Mouse (Mus musculus) lung, postnatal 0 days (tissue): ENCODE measurements around the gene Vpreb3. TPM values are rescaled to one million over a fixed set of nuclear protein-coding genes. Genes with fewer than 3 reads are reported as not detected.

Source experiments
- ATAC-seq: fragments of 200-750 bp; cut with Nextera tagmentation; 2 replicates; pipeline ENCODE4 v1.8.0; 2017; ENCODE audit warnings: moderate library complexity
- DNase-seq: peaks from one replicate; pipeline ENCODE4 v3.0.0-alpha.2; 2016; ENCODE audit warnings: low spot score
- H3K27ac ChIP-seq: fragments of 300-500 bp; sonication (generic); 2 replicates; pipeline ENCODE4 v1.5.1; 2014; ENCODE audit warnings: antibody characterized with exemption, mild to moderate bottlenecking, low read length, mixed read lengths
- H3K27me3 ChIP-seq: fragments of 300-500 bp; sonication (generic); replicated peaks from 2 replicates; pipeline ENCODE4 v1.6.1; 2014; ENCODE audit warnings: low read length, mixed read lengths; ENCODE audit not compliant: insufficient read depth
- H3K36me3 ChIP-seq: fragments of 300-500 bp; sonication (generic); 2 replicates; pipeline ENCODE4 v1.6.1; 2014; ENCODE audit warnings: low read length, mixed read lengths; ENCODE audit not compliant: insufficient read depth
- H3K4me1 ChIP-seq: fragments of 300-500 bp; sonication (generic); 2 replicates; pipeline ENCODE4 v1.6.1; 2014; ENCODE audit warnings: antibody characterized with exemption, low read depth, low read length, mixed read lengths; ENCODE audit not compliant: insufficient read depth
- H3K4me2 ChIP-seq: fragments of 300-500 bp; sonication (generic); replicated peaks from 2 replicates; pipeline ENCODE4 v1.6.1; 2014; ENCODE audit warnings: low read depth, mild to moderate bottlenecking, low read length, moderate library complexity, mixed read lengths
- H3K4me3 ChIP-seq: fragments of 300-500 bp; sonication (generic); 2 replicates; pipeline ENCODE4 v1.5.1; 2014; ENCODE audit warnings: low read depth, low read length
- H3K9ac ChIP-seq: fragments of 300-500 bp; sonication (generic); replicated peaks from 2 replicates; pipeline ENCODE4 v1.6.1; 2014; ENCODE audit warnings: low read depth, mild to moderate bottlenecking
- H3K9me3 ChIP-seq: fragments of 300-500 bp; sonication (generic); 2 replicates; pipeline ENCODE4 v1.6.1; 2016; ENCODE audit warnings: low read length, mixed read lengths
- CTCF ChIP-seq: IDR thresholded peaks from 2 replicates; pipeline ENCODE4 v1.5.1; 2016; ENCODE audit warnings: antibody characterized with exemption, mild to moderate bottlenecking
- EP300 ChIP-seq: IDR thresholded peaks from 2 replicates; pipeline ENCODE4 v1.6.1; 2016; ENCODE audit warnings: antibody characterized with exemption, mild to moderate bottlenecking, control low read depth
- WGBS: fragments of 180-500 bp; shearing (Covaris S2); extraction: QIAGEN DNeasy Blood & Tissue Kit; methylation state at CpG from one replicate; pipeline ENCODE4 v1.1.7; 2014; 5-methylcytosine and 5-hydroxymethylcytosine counted together
- polyA plus RNA-seq: library from polyadenylated mRNA; unstranded; fragments of >200 nt; fragmentation: Nextera tagmentation; extraction: Ambion mirVana; gene quantifications from 2 replicates; pipeline ENCODE4 v1.2.1, GENCODE M21; 2015

Gene Vpreb3
- polyA plus RNA-seq, 1 experiment from 2014 or later = 8.8 TPM

DNA sequence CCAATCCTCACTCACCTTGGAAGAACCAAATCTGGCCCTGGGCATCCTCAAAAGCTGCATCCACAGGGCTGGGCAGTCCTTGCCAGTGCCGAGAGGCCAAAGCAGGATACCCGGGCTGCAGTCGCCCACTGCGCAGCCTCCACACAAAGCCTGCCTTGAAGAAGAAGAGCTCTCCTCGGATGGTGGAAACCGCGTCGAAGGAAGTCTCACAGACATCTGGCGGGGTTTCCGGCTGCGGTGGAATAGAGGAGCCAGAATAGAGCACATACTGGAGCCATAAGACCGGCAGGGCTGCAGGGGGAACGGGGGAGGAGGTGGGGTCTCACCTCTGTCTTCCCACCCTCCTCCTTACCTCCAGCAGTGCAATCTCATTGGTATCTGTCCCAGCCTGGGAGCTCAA lies 16.5 kb upstream of the Vpreb3 start:
- Histone ChIP-seq H3K27me3 (0 out of 2 replicates have a peak, but pooled peaks cover under 1% of the 10 kb centered on the region), H3K9ac (no peak overlapping the region), H3K27ac (no peak overlapping the region), H3K4me1 (peaks cover 5% of the 10 kb centered on the region; the same call in 1 of the 2 replicates), H3K36me3 (0 out of 2 replicates have a peak, but pooled peaks cover 5% of the 10 kb centered on the region), H3K9me3 (no peaks in the 10 kb centered on the region), H3K4me2 (no peak overlapping the region), H3K4me3 (no peak overlapping the region)
- TF ChIP-seq EP300 (no peak), CTCF (no peak)
- no peak for DNase-seq
- 66% methylated on average over 13 of the region's 13 CpGs for WGBS
- ATAC-seq = no peak

DNA sequence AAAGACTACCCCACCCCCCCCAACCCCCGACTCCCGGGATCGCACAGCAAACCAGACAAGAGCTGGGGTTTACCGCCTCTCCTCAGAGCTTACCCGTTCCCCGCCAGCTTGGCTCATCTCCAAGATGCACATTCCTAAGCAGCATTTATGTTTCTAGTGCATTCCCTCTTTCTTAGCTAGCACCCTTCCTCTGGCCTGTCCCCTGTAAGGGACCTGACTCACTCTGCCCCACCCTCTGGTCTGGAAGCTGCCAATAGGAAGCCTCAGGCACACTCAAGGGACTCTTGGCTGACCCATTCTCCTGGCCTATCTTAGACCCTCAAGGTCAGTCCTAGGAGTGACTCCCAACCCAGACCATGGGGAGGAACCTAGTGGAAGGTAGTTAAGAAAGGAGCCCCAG lies 12.6 kb upstream of the Vpreb3 start:
- H3K4me3 ChIP-seq = no peak overlapping the region
- H3K9me3 ChIP-seq = no peaks in the 10 kb centered on the region
- H3K9ac ChIP-seq = no peak overlapping the region
- TF ChIP-seq EP300 (peak; percentile 73), CTCF (no peak)
- peaks cover 12% of the 10 kb centered on the region; the same call in 1 of the 2 replicates for H3K4me1 ChIP-seq
- peak; percentile 86 for ATAC-seq
- 10% methylated on average over 6 of the region's 6 CpGs for WGBS
- H3K4me2 ChIP-seq = peak overlapping the region; percentile 94
- H3K27ac ChIP-seq = peak overlapping the region; percentile 62; the same call in 1 of the 2 replicates
- H3K27me3 ChIP-seq = 0 out of 2 replicates have a peak, but pooled peaks cover 5% of the 10 kb centered on the region
- peak; percentile 88 for DNase-seq
- 0 out of 2 replicates have a peak, but pooled peaks cover 5% of the 10 kb centered on the region for H3K36me3 ChIP-seq

DNA sequence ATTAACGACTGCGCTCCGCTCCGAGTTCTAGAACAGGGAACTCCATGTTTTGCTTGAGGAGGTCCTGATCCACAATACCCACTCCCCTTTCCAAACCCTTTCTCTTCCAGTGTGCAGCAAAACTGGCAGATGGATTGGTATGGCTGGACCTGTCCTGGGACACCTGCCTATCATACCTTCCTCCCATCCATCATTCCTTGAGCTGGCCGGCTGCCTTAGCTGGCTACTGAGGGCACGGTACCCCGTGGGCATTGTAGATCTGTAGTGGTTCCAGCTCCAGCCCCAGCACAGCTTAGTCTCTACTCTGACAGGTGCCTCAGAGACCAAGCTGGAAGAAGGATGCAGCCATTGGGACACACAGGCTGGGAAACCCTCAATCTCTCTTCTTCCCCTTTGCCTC lies 11.5 kb upstream of the Vpreb3 start:
- no peak overlapping the region for H3K9ac ChIP-seq
- DNase-seq (no peak), ATAC-seq (no peak)
- H3K27me3 ChIP-seq = 0 out of 2 replicates have a peak, but pooled peaks cover 5% of the 10 kb centered on the region
- H3K27ac ChIP-seq = peak overlapping the region; percentile 62; the same call in 1 of the 2 replicates
- TF ChIP-seq CTCF (no peak), EP300 (no peak)
- peak overlapping the region; percentile 21; the same call in 1 of the 2 replicates for H3K4me3 ChIP-seq
- peak overlapping the region; percentile 94 for H3K4me2 ChIP-seq
- H3K9me3 ChIP-seq = no peaks in the 10 kb centered on the region
- 0 out of 2 replicates have a peak, but pooled peaks cover 5% of the 10 kb centered on the region for H3K36me3 ChIP-seq
- 24% methylated on average over 7 of the region's 7 CpGs for WGBS
- H3K4me1 ChIP-seq = peaks cover 12% of the 10 kb centered on the region; the same call in 1 of the 2 replicates

DNA sequence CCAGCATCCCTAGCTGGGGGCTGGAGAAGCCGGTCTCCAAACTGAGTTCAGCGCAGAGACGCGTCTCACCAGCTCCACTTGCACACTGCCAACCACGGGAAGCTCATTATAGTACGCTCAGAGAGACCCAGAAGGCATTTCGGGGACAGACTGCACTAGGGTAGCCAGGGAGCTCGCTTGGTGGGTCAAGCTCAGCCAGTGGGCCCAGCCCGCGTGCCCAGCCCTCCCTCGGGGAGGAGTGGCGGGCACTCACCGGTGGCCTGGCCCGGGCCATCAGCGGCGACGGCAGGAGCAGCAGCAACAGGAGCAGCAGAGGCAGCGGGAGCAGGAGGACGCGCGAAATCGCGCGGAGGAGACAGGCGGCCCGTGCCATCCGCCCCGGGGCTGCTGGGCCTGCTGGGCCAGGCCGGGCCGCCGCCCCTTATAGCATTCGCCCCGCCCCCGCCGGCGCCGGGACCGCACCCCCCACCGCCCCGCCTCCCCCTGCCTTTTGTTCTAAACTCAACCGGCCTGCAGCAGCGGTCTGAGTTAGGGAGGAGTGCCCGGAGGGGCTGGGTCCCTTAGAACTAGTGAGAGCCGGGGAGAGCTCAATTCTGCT lies 10.7 kb upstream of the Vpreb3 start:
- no peak for TF ChIP-seq EP300
- H3K4me2 ChIP-seq = peak overlapping the region; percentile 94
- 3% methylated on average over 37 of the region's 44 CpGs for WGBS
- ATAC-seq = peak; percentile 69
- peak overlapping the region; percentile 50 for H3K4me3 ChIP-seq
- 0 out of 2 replicates have a peak, but pooled peaks cover 5% of the 10 kb centered on the region for H3K36me3 ChIP-seq
- no peaks in the 10 kb centered on the region for H3K9me3 ChIP-seq
- peak overlapping the region; percentile 52 for H3K9ac ChIP-seq
- peaks cover 12% of the 10 kb centered on the region; the same call in 1 of the 2 replicates for H3K4me1 ChIP-seq
- H3K27ac ChIP-seq = peak overlapping the region; percentile 75
- DNase-seq = peak; percentile 69
- 0 out of 2 replicates have a peak, but pooled peaks cover 5% of the 10 kb centered on the region for H3K27me3 ChIP-seq

DNA sequence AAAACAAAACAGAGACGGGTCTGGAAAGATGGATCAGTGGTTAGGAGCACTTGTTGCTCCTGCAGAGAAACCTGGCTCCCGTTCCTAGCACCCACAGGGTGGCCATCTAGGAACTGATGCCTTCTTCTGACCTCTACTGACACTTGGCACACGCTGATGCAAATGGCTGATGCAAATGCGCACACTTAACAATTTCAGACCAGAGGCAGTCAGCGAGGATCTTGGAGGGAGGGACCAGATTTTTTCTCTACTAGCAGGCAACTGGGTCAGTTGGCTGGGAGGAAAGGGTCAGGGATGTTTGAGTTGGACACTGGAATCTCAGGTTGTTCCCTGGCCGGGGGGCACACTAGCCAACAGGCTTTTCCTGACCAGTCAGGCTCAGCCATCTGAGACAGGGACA lies 10.0 kb upstream of the Vpreb3 start, which contains the start of gene Chchd10:
TSS of gene Chchd10 (plus strand) at position 240 of the 400 bp plus-strand sequence.
- Histone ChIP-seq H3K4me2 (peak within 1 kb of the TSS; percentile 94), H3K4me3 (peak within 1 kb of the TSS; percentile 50), H3K9ac (peak within 1 kb of the TSS; percentile 52), H3K27me3 (0 out of 2 replicates have a peak, but pooled peaks cover 5% of the 10 kb centered on the region), H3K9me3 (no peaks in the 10 kb centered on the region), H3K27ac (peak within 1 kb of the TSS; percentile 75), H3K4me1 (peaks cover 12% of the 10 kb centered on the region; the same call in 1 of the 2 replicates), H3K36me3 (no peaks in the 10 kb centered on the region)
- TF ChIP-seq CTCF (no peak), EP300 (no peak)
- no peak for ATAC-seq
- WGBS = 40% methylated on average over 6 of the region's 6 CpGs
- DNase-seq = no peak

DNA sequence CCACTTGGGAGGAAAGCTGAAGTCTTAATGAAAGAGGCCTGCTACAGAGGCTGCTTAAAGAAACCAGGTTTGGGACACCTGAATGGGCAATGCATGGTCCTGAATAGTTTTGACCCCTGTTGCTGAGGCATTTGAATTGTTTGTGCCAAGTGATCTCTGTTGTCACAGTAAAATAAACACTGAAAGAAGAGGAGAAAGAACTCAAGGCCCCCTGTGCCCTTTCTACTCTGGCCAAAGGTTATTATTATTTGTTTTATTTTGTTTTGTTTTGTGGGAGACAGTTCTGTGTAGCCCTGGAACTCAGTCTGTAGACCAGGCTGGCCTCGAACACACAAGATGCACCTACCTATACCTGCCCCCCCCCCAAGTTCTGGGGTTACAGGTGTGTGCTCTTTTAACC lies 7.9 kb upstream of the Vpreb3 start:
- no peak for DNase-seq
- WGBS = 50% methylated on average over 1 of the region's 1 CpGs
- H3K4me2 ChIP-seq = no peak overlapping the region
- no peak overlapping the region for H3K4me3 ChIP-seq
- 0 out of 2 replicates have a peak, but pooled peaks cover 5% of the 10 kb centered on the region for H3K27me3 ChIP-seq
- no peak for TF ChIP-seq CTCF
- no peak for TF ChIP-seq EP300
- peaks cover 12% of the 10 kb centered on the region; the same call in 1 of the 2 replicates for H3K4me1 ChIP-seq
- no peaks in the 10 kb centered on the region for H3K36me3 ChIP-seq
- no peak overlapping the region for H3K9ac ChIP-seq
- H3K9me3 ChIP-seq = no peaks in the 10 kb centered on the region
- ATAC-seq = no peak
- no peak overlapping the region for H3K27ac ChIP-seq
